Mouse (Mus musculus) liver, postnatal 0 days (tissue): ENCODE measurements around the gene Sf3a2.

Experiments
- CTCF ChIP-seq: sonication (generic); IDR thresholded peaks from 2 replicates; pipeline ENCODE4 v1.5.1; 2016; ENCODE audit warnings: antibody characterized with exemption, low read depth
- EP300 ChIP-seq: IDR thresholded peaks from 2 replicates; pipeline ENCODE4 v1.6.1; 2016; ENCODE audit warnings: antibody characterized with exemption, low read depth, mild to moderate bottlenecking

DNA sequence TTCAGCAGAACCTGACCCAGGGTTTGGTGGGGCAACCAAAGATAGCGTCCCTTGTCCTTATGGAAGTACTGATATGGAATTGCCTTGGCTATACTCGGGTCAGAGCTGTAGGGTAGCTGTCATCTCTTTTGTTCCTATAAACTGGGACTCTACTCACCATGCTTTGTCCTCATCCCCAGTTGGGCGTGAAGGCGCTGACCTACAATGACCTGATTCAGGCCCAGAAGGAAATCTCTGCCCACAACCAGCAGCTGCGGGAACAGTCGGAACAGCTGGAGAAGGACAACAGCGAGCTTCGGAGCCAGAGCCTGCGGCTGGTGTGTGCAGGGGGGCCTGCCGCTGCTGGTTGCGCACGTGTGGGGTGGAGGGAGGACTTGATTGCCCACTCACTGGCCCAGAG lies 13.1 kb upstream of the Sf3a2 start:
- TF ChIP-seq CTCF (no peak), EP300 (no peak)
